Mouse (Mus musculus) MEL (cell line): ENCODE data around the gene Hist1h2ae.
"Not testable (repeated sequence)": the region's sequence is repeated elsewhere in the genome, so short reads cannot be mapped to it uniquely, and the experiment has no call there.

Source experiments
- CTCF ChIP-seq, 3 experiments: IDR thresholded peaks in 2 of 3; conservative IDR thresholded peaks in 1 of 3; 2 replicates each; pipeline ENCODE4 v1.5.1; 2011 to 2012; ENCODE audit warnings: low read length in 3 of 3, low read depth in 2 of 3, mild to moderate bottlenecking in 2 of 3, improper control_type of control experiment in 1 of 3, inconsistent platforms in 1 of 3, mixed read lengths in 1 of 3, moderate library complexity in 1 of 3; ENCODE audit not compliant: control insufficient read depth in 1 of 3, insufficient read depth in 1 of 3, poor library complexity in 1 of 3, severe bottlenecking in 1 of 3
- E2F4 ChIP-seq: IDR thresholded peaks from 2 replicates; pipeline ENCODE4 v1.6.1; 2011; ENCODE audit warnings: low read depth, low read length, improper control_type of control experiment, borderline replicate concordance
- MAZ ChIP-seq: IDR thresholded peaks from 2 replicates; pipeline ENCODE4 v1.6.1; 2012; ENCODE audit warnings: low read depth, mild to moderate bottlenecking, inconsistent platforms, low read length, improper control_type of control experiment

- TF ChIP-seq CTCF (IDR thresholded peaks at IDR 0.05 in 2 of 3, conservative IDR thresholded peaks at IDR 0.05 in 1 of 3; ENCODE audit: control insufficient read depth in 1 of 3, insufficient read depth in 1 of 3, low read depth in 2 of 3, low read length in 3 of 3, poor library complexity in 1 of 3, severe bottlenecking in 1 of 3); MAZ; E2F4: not testable (repeated sequence)
Measured at GRCm38 (mm10) chr13:23571504-23572217, 641 bp upstream of the Hist1h2ae start.
